Mouse (Mus musculus) adrenal gland, adult 18-20 months (tissue): ENCODE data around the gene Acss2. TPM values are rescaled to one million over a fixed set of nuclear protein-coding genes. Genes with fewer than 3 reads are reported as not detected.

Source experiments
- DNase-seq, 2 experiments: peaks; one replicate each; pipeline ENCODE4 v3.0.0; 2021 to 2022; ENCODE audit warnings: low spot score in 2 of 2
- microRNA-seq, 2 experiments: library from miRNA; unstranded; fragments of <30 nt; microRNA quantifications; one replicate each; pipeline ENCODE4 v1.2.0; 2021; ENCODE audit warnings: borderline number of aligned reads in 2 of 2
- total RNA-seq, 2 experiments: library from RNA; stranded (reverse); gene quantifications; 1 replicate in 1 of 2; 2 replicates in 1 of 2; pipeline ENCODE4 v1.2.3; 2021

Acss2 gene
- total RNA-seq, 2 experiments from 2014 or later, result 83.3 to 368 TPM

DNA sequence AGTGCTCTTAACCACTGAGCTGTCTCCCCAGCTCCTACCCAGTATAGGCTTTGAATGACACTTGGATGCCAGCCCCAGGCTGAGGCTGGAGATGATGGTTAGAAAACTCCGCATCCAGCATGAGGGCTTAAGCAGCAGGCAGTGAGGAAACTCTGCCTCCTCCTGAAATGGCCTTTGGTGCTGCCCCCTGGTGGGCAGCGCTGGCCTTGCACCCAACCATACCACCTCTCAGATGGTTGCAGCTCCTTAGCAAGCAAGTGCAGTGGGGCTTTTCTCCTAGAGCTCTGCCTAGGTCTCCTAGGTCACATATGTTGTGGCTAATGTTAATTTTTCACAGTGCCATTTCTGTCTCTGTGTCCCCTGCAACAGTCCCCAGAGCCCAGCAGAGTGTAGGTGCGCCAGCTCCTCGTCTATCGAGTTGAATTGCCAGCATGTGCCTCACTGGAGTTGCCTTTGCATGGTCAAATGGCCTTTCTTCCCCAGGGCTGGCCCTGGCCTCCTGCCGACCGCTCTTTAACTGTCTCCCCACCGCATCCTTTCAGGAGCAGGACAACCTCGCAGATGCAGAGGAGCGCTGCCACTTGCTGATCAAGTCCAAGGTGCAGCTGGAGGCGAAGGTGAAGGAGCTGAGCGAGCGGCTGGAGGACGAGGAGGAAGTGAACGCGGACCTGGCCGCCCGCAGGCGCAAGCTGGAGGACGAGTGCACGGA lies 109.4 kb downstream of the Acss2 start:
- peak; percentile 68 to 73 for DNase-seq

DNA sequence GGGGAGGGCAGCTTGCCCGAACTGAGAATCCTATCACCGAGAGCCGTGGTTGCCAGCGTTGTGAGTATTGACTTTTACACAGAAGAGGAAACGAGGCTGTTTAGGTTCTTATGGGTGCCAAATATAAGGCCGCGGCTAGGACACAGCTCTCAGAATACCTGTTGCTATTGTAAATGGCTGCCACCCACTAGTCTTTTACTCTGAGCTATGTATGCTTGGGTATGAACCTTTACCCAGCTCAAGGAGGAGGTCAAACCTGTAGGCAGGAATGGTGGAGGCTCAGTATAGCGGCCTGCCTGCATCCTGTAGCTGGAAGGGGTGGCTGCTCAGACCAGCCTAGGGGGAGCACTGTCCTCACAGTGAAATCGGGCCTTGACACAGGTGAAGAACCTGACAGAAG lies 110.4 kb downstream of the Acss2 start:
- no peak for DNase-seq

DNA sequence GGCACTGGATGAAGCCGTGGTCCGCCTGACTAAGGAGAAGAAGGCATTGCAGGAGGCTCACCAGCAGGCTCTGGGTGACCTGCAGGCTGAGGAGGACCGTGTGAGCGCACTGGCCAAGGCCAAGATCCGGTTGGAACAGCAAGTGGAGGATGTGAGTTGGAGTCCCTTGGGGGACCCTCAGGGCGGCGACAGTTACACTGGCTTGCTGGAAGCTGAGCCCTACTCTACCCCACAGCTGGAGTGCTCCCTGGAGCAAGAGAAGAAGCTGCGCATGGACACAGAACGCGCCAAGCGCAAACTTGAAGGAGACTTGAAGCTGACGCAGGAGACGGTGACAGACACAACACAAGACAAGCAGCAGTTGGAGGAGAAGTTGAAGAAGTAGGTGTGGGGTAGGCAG lies 110.8 kb downstream of the Acss2 start:
- no peak for DNase-seq

DNA sequence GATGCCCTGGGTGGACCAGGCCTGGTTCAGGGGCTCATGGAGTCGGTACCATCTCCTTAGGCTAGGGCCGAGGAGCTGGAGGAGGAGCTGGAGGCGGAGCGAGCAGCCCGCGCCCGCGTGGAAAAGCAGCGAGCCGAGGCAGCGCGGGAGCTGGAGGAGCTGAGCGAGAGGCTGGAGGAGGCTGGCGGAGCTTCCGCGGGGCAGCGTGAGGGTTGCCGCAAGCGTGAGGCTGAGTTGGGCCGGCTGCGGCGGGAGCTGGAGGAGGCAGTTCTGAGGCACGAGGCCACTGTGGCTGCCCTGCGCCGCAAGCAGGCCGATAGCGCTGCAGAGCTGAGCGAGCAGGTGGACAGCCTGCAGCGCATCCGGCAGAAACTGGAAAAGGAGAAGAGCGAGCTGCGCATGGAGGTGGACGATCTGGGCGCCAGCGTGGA lies 111.5 kb downstream of the Acss2 start:
- DNase-seq, result peak in 1 of 2 experiments; percentile 26

DNA sequence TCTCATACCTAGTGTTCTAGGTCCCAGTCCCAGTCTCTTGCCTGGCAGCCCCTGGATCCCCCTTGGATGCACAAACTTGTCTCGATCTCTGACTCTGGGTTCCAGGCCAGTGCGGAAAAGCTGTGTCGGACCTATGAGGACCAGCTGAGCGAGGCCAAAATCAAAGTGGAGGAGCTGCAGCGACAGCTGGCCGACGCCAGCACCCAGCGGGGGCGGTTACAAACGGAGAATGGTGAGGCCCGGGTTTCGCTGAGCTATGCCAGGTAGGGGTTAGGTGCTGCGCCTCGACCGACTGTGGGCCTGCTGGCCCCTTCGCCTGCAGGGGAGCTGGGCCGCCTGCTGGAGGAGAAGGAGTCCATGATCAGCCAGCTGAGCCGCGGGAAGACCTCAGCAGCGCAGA lies 112.4 kb downstream of the Acss2 start:
- no peak for DNase-seq

DNA sequence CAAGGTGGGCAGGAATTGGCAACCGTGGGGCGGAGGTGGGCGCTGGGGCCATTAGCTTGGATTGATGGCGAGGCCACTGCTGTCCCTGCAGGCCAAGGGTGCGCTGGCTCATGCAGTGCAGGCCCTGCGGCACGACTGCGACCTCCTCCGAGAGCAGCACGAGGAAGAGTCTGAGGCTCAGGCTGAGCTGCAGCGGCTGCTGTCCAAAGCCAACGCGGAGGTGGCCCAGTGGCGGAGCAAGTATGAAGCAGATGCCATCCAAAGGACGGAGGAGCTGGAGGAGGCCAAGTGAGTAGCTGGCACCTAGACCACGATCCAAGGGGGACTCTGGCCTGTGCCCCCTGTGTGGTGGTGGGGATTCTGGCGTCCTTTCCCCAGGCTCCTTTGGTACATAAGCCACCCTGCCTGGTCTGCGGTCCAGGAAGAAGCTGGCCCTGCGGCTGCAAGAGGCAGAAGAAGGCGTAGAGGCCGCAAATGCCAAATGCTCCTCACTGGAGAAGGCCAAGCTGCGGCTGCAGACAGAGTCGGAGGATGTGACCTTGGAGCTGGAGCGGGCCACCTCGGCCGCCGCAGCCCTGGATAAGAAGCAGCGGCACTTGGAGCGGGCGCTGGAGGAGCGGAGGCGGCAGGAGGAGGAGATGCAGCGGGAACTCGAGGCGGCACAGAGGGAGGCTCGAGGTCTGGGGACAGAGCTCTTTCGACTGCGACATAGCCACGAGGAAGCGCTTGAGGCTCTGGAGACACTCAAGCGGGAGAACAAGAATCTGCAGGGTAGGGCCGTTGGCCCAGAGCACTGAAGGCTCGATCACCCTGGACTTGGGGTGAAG lies 113.1 kb downstream of the Acss2 start:
- DNase-seq, result peak; percentile 36 to 37

- no peak for DNase-seq
Observed at GRCm38 (mm10) chr2:155632138-155632936, 114.6 kb downstream of the Acss2 start.

DNA sequence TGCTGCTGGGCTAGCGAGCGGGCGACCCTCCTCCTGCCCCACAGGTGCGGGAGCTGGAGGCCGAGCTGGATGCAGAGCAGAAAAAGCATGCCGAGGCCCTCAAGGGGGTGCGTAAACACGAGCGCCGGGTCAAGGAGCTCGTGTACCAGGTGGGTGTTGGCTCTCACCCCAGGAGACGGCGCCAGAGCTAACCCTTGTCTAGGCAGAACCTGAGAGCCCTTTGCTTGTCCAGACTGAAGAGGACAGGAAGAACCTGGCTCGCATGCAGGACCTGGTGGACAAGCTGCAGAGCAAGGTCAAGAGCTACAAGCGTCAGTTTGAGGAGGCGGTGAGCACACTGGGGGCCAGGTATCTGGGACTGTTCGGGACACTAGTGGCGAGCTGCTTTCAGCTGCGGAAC lies 115.4 kb downstream of the Acss2 start:
- DNase-seq, result no peak

DNA sequence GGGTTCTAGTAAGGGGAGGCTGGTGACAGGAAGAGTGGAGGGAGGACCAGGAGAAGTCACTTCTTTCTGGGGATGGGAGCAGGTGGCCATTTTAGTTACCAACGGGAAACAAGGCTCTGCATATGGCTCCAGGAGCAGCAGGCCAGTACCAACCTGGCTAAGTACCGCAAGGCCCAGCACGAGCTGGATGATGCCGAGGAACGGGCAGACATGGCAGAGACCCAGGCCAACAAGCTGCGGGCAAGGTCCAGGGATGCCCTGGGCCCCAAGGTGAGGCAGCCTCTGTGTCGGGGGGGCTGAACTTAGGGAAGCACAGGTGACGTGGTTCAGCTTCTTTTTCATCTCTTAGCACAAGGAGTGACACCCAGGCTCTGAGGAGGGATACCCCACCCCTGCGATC lies 116.0 kb downstream of the Acss2 start:
- DNase-seq, result no peak

DNA sequence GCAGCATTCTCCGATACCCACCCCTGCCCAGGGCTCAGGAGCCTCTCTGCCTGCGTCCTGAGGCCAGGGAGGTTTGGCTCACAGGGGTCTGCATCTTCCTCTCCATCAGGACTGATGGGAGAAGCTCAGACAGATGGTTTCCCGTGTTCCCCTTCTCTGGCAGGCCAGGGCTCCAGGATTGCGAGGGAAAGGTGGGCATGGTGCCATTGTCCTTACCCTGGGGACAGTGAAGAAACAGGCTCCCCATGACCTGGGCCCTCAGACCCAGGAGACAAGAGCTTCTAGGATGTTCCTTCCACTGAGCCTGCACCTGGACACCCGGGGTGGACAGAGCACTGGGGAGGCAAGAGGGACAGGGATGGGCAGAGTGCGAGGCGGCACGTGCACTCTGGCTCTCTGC lies 116.8 kb downstream of the Acss2 start:
- no peak for DNase-seq

Small RNA genes lying within 50 kb of the gene (microRNA-seq; reads per million reads assigned to microRNA genes)
- 18.4 to 199 reads per million in 2 experiments for gene Mir499

Other genes starting within 250 kb of the Acss2 start
- 100 to 1,000 TPM; 390 to 903 TPM for gene Map1lc3a, start 241.7 kb upstream of the Acss2 start, total RNA-seq
- gene Pigu, start 160.5 kb upstream of the Acss2 start, total RNA-seq, result 10 to 100 TPM; 29.9 to 33.4 TPM
- gene Trp53inp2, start 136.9 kb upstream of the Acss2 start, total RNA-seq, result 100 to 1,000 TPM; 293 to 384 TPM
- 10 to 100 TPM; 33.3 to 39.4 TPM for gene Ncoa6, start 44.1 kb upstream of the Acss2 start, total RNA-seq
- 1 to 10 TPM; 3.0 to 4.7 TPM for gene Ggt7, start 289 bp downstream of the Acss2 start, total RNA-seq
- 10 to 100 TPM; 41.4 to 67.5 TPM for gene Gss, start 74.9 kb downstream of the Acss2 start, total RNA-seq
- under 1 TPM; 0.17 to 0.45 TPM for gene Myh7b, start 93.3 kb downstream of the Acss2 start, total RNA-seq
- gene Trpc4ap, start 174.4 kb downstream of the Acss2 start, total RNA-seq, result 100 to 1,000 TPM; 123 to 144 TPM
- gene Edem2, start 211.5 kb downstream of the Acss2 start, total RNA-seq, result 10 to 100 TPM; 36.9 to 46.2 TPM
- gene Gm17581, start 217.9 kb downstream of the Acss2 start, total RNA-seq, result not detected
- 100 to 1,000 TPM in 1 of 2 experiments, 10 to 100 TPM in 1; 44.9 to 104 TPM for gene Procr, start 233.2 kb downstream of the Acss2 start, total RNA-seq